Mouse (Mus musculus): Measurements from ENCODE around the gene Btbd6. TPM values are rescaled to one million over a fixed set of nuclear protein-coding genes. Genes with fewer than 3 reads are reported as not detected.

Gene Btbd6
- polyA plus RNA-seq, 1 experiment from 2014 or later, result 19.2 TPM

GRCm38 (mm10) chr12:112951150-112951842 is 25.0 kb upstream of the Btbd6 start:
- no peaks in the 10 kb centered on the region for H3K9me3 ChIP-seq (ENCODE audit: control insufficient read depth, low read length)
- H3K36me3 ChIP-seq (ENCODE audit: control insufficient read depth, insufficient read depth, low read length), result no peaks in the 10 kb centered on the region
- ATAC-seq (ENCODE audit: low FRiP score) (no peak), DNase-seq (ENCODE audit: low spot score, missing footprints) (no peak)
- no peak overlapping the region for H3K4me3 ChIP-seq (ENCODE audit: low read depth, low read length)
- peak overlapping the region; percentile 87; the same call in 1 of the 2 replicates for H3K4me2 ChIP-seq
- H3K27me3 ChIP-seq (ENCODE audit: control insufficient read depth, insufficient read depth, low read length), result no peaks in the 10 kb centered on the region
- H3K27ac ChIP-seq (ENCODE audit: low read depth, low read length), result peak overlapping the region; percentile 50
- WGBS, result 31% methylated on average over 7 of the region's 7 CpGs
- peak overlapping the region; percentile 93 for H3K9ac ChIP-seq (ENCODE audit: low read length)
- H3K4me1 ChIP-seq (ENCODE audit: control insufficient read depth, insufficient read depth, low read length), result peaks cover 12% of the 10 kb centered on the region

GRCm38 (mm10) chr12:112952433-112952832 is 23.8 kb upstream of the Btbd6 start:
- ATAC-seq (ENCODE audit: low FRiP score) (no peak), DNase-seq (ENCODE audit: low spot score, missing footprints) (no peak)
- H3K4me3 ChIP-seq (ENCODE audit: low read depth, low read length), result no peak overlapping the region
- H3K9ac ChIP-seq (ENCODE audit: low read length), result no peak overlapping the region
- no peaks in the 10 kb centered on the region for H3K27me3 ChIP-seq (ENCODE audit: control insufficient read depth, insufficient read depth, low read length)
- no peaks in the 10 kb centered on the region for H3K9me3 ChIP-seq (ENCODE audit: control insufficient read depth, low read length)
- no peaks in the 10 kb centered on the region for H3K36me3 ChIP-seq (ENCODE audit: control insufficient read depth, insufficient read depth, low read length)
- no peak overlapping the region for H3K27ac ChIP-seq (ENCODE audit: low read depth, low read length)
- 74% methylated on average over 8 of the region's 8 CpGs for WGBS
- peaks cover 12% of the 10 kb centered on the region for H3K4me1 ChIP-seq (ENCODE audit: control insufficient read depth, insufficient read depth, low read length)
- H3K4me2 ChIP-seq, result no peak overlapping the region

GRCm38 (mm10) chr12:112952926-112953565 is 23.2 kb upstream of the Btbd6 start:
- H3K27me3 ChIP-seq (ENCODE audit: control insufficient read depth, insufficient read depth, low read length), result no peaks in the 10 kb centered on the region
- no peak overlapping the region for H3K27ac ChIP-seq (ENCODE audit: low read depth, low read length)
- no peak for DNase-seq (ENCODE audit: low spot score, missing footprints)
- no peak overlapping the region for H3K4me2 ChIP-seq
- peaks cover 12% of the 10 kb centered on the region for H3K4me1 ChIP-seq (ENCODE audit: control insufficient read depth, insufficient read depth, low read length)
- no peak overlapping the region for H3K4me3 ChIP-seq (ENCODE audit: low read depth, low read length)
- H3K9me3 ChIP-seq (ENCODE audit: control insufficient read depth, low read length), result no peaks in the 10 kb centered on the region
- no peak overlapping the region for H3K9ac ChIP-seq (ENCODE audit: low read length)
- no peaks in the 10 kb centered on the region for H3K36me3 ChIP-seq (ENCODE audit: control insufficient read depth, insufficient read depth, low read length)
- ATAC-seq (ENCODE audit: low FRiP score), result no peak
- WGBS, result 91% methylated on average over 3 of the region's 3 CpGs

- ATAC-seq (ENCODE audit: low FRiP score), result peak; percentile 78
- Histone ChIP-seq H3K27ac (ENCODE audit: low read depth, low read length) (no peak overlapping the region), H3K9me3 (ENCODE audit: control insufficient read depth, low read length) (no peaks in the 10 kb centered on the region), H3K4me2 (no peak overlapping the region), H3K4me1 (ENCODE audit: control insufficient read depth, insufficient read depth, low read length) (peaks cover 5% of the 10 kb centered on the region), H3K36me3 (ENCODE audit: control insufficient read depth, insufficient read depth, low read length) (peaks cover 6% of the 10 kb centered on the region; the same call in 1 of the 2 replicates), H3K9ac (ENCODE audit: low read length) (no peak overlapping the region), H3K27me3 (ENCODE audit: control insufficient read depth, insufficient read depth, low read length) (no peaks in the 10 kb centered on the region), H3K4me3 (ENCODE audit: low read depth, low read length) (no peak overlapping the region)
- peak; percentile 97 for DNase-seq (ENCODE audit: low spot score, missing footprints)
- WGBS, result 24% methylated on average over 4 of the region's 4 CpGs
Measured at GRCm38 (mm10) chr12:112955800-112956199, 20.5 kb upstream of the Btbd6 start.

GRCm38 (mm10) chr12:112958303-112958702 is 18.0 kb upstream of the Btbd6 start:
- DNase-seq (ENCODE audit: low spot score, missing footprints), result no peak
- 41% methylated on average over 4 of the region's 4 CpGs for WGBS
- no peaks in the 10 kb centered on the region for H3K27me3 ChIP-seq (ENCODE audit: control insufficient read depth, insufficient read depth, low read length)
- no peaks in the 10 kb centered on the region for H3K9me3 ChIP-seq (ENCODE audit: control insufficient read depth, low read length)
- no peak overlapping the region for H3K4me3 ChIP-seq (ENCODE audit: low read depth, low read length)
- no peak overlapping the region for H3K4me2 ChIP-seq
- ATAC-seq (ENCODE audit: low FRiP score), result 0 out of 2 replicates have a peak, but pooled peaks have one; percentile 35
- peaks cover 15% of the 10 kb centered on the region; the same call in 1 of the 2 replicates for H3K36me3 ChIP-seq (ENCODE audit: control insufficient read depth, insufficient read depth, low read length)
- no peaks in the 10 kb centered on the region for H3K4me1 ChIP-seq (ENCODE audit: control insufficient read depth, insufficient read depth, low read length)
- no peak overlapping the region for H3K9ac ChIP-seq (ENCODE audit: low read length)
- H3K27ac ChIP-seq (ENCODE audit: low read depth, low read length), result no peak overlapping the region

- peaks cover 23% of the 10 kb centered on the region for H3K36me3 ChIP-seq (ENCODE audit: control insufficient read depth, insufficient read depth, low read length)
- H3K4me2 ChIP-seq, result no peak overlapping the region
- WGBS, result 84% methylated on average over 8 of the region's 8 CpGs
- no peaks in the 10 kb centered on the region for H3K4me1 ChIP-seq (ENCODE audit: control insufficient read depth, insufficient read depth, low read length)
- no peak overlapping the region for H3K27ac ChIP-seq (ENCODE audit: low read depth, low read length)
- H3K9me3 ChIP-seq (ENCODE audit: control insufficient read depth, low read length), result no peaks in the 10 kb centered on the region
- no peak overlapping the region for H3K4me3 ChIP-seq (ENCODE audit: low read depth, low read length)
- DNase-seq (ENCODE audit: low spot score, missing footprints) (no peak), ATAC-seq (ENCODE audit: low FRiP score) (no peak)
- no peaks in the 10 kb centered on the region for H3K27me3 ChIP-seq (ENCODE audit: control insufficient read depth, insufficient read depth, low read length)
- no peak overlapping the region for H3K9ac ChIP-seq (ENCODE audit: low read length)
Measured at GRCm38 (mm10) chr12:112959421-112959820, 16.9 kb upstream of the Btbd6 start.

- Histone ChIP-seq H3K4me1 (ENCODE audit: control insufficient read depth, insufficient read depth, low read length) (no peaks in the 10 kb centered on the region), H3K4me3 (ENCODE audit: low read depth, low read length) (no peak overlapping the region), H3K9me3 (ENCODE audit: control insufficient read depth, low read length) (no peaks in the 10 kb centered on the region), H3K27ac (ENCODE audit: low read depth, low read length) (no peak overlapping the region), H3K4me2 (no peak overlapping the region), H3K36me3 (ENCODE audit: control insufficient read depth, insufficient read depth, low read length) (peaks cover 32% of the 10 kb centered on the region), H3K9ac (ENCODE audit: low read length) (no peak overlapping the region), H3K27me3 (ENCODE audit: control insufficient read depth, insufficient read depth, low read length) (no peaks in the 10 kb centered on the region)
- DNase-seq (ENCODE audit: low spot score, missing footprints) (no peak), ATAC-seq (ENCODE audit: low FRiP score) (no peak)
- 90% methylated on average over 7 of the region's 7 CpGs for WGBS
Measured at GRCm38 (mm10) chr12:112961428-112961827, 14.9 kb upstream of the Btbd6 start.

- WGBS, result 89% methylated on average over 5 of the region's 5 CpGs
- DNase-seq (ENCODE audit: low spot score, missing footprints), result no peak
- Histone ChIP-seq H3K4me2 (no peak overlapping the region), H3K4me3 (ENCODE audit: low read depth, low read length) (no peak overlapping the region), H3K27ac (ENCODE audit: low read depth, low read length) (no peak overlapping the region), H3K9ac (ENCODE audit: low read length) (no peak overlapping the region), H3K9me3 (ENCODE audit: control insufficient read depth, low read length) (no peaks in the 10 kb centered on the region), H3K27me3 (ENCODE audit: control insufficient read depth, insufficient read depth, low read length) (no peaks in the 10 kb centered on the region), H3K4me1 (ENCODE audit: control insufficient read depth, insufficient read depth, low read length) (no peaks in the 10 kb centered on the region), H3K36me3 (ENCODE audit: control insufficient read depth, insufficient read depth, low read length) (peaks cover 36% of the 10 kb centered on the region)
- ATAC-seq (ENCODE audit: low FRiP score), result no peak
Measured at GRCm38 (mm10) chr12:112961872-112962271, 14.4 kb upstream of the Btbd6 start.

- no peaks in the 10 kb centered on the region for H3K9me3 ChIP-seq (ENCODE audit: control insufficient read depth, low read length)
- 96% methylated on average over 13 of the region's 13 CpGs for WGBS
- no peaks in the 10 kb centered on the region for H3K4me1 ChIP-seq (ENCODE audit: control insufficient read depth, insufficient read depth, low read length)
- H3K36me3 ChIP-seq (ENCODE audit: control insufficient read depth, insufficient read depth, low read length), result peaks cover 38% of the 10 kb centered on the region
- DNase-seq (ENCODE audit: low spot score, missing footprints), result no peak
- ATAC-seq (ENCODE audit: low FRiP score), result no peak
- H3K27me3 ChIP-seq (ENCODE audit: control insufficient read depth, insufficient read depth, low read length), result no peaks in the 10 kb centered on the region
- H3K4me3 ChIP-seq (ENCODE audit: low read depth, low read length), result no peak overlapping the region
- H3K4me2 ChIP-seq, result no peak overlapping the region
- no peak overlapping the region for H3K27ac ChIP-seq (ENCODE audit: low read depth, low read length)
- no peak overlapping the region for H3K9ac ChIP-seq (ENCODE audit: low read length)
Measured at GRCm38 (mm10) chr12:112965783-112966182, 10.5 kb upstream of the Btbd6 start.

Measured in midbrain, embryonic 11.5 days (tissue).